Mouse (Mus musculus) regulatory T cell (primary cell): Measurements from ENCODE around the gene Ndufb8.

Experiments used
- in situ Hi-C: fragments of 300-600 bp; cut with MboI, MseI; formaldehyde crosslinking; loops from one replicate; pipeline ENCODE4 v1.15.1; 2025; ENCODE audit warnings: high pct_unique_total_duplicates

The Ndufb8 gene

DNA sequence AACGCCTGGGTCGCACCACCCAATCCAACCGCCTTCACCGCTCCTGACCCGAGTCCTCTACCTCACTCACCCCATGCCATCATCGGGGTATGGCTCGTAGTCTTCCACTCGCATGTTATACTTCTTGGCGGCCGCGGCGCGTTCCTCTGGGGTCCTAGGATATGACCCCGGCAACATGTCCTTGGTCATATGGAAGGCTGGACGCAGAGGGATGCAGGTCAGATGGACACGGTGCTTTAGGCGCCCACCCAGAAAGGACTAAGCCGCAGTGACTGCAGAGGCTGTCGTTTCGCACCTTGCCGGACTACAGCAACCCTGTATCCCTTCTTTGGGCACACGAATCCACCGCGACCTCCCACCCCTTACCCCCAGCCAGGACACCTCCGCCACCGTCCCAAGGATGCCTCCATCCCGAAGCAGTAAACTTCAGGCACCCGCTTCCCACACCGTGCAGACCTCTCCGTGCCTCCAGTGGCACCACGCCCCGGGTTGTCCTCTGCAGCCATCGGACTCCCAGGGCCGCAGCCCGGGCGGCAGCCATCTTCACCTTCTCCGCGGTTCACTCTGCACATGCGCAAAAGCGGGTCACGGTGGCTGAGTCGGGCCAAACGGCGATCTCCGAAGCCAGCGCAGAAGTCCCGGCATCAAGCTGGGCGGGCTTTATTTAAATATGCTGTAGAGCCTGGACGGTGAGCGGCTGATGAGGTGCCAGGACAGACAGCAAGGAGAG is at the start of gene Ndufb8:
TSS of gene Ndufb8 (minus strand) at position 580 of the 730 bp plus-strand sequence.
- in situ Hi-C loops, result no loop called here

DNA sequence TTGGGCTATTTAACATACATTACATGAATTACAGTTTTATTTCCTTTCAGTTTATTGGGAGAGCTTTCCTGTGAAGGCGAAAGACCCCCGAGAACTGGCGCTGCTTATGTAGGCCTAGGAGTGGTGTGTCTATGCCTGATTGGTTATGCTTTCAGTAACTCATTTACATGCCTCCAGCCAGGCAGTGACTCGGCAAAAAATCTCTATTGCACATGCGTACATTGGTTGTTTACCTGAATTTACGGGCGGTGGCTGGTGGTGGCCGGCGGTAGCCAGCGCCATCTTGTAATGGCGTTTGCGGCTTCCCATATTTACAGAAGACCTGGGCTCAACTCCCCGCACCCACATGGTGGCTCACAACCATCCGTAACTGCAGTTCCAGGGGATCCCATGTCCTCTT is 38.9 kb upstream of the Ndufb8 start:
- in situ Hi-C loops, result no loop called here

- in situ Hi-C loops, result no loop called here
Measured at GRCm38 (mm10) chr19:44591638-44592037, 36.4 kb upstream of the Ndufb8 start.

DNA sequence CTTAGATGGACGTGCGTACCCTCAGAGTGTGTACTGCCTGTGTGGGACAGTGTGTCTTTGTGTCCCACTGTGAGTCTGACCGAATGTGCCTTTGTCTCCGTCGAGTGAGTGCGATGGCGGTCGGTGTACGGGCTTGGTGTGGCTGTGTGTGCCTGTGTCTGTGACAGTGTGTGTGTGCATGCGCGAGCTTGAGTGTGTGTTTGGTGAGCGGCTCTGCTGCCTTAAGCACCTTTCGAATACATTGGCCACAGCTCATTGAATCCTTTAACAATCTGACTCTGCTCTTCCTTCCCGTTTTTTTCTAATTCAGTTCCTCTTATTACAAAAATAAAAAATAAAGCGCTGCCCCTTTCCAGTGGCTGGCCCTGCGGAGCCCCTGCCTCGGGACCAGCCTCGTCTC is 35.8 kb upstream of the Ndufb8 start:
- in situ Hi-C loops, result no loop called here

DNA sequence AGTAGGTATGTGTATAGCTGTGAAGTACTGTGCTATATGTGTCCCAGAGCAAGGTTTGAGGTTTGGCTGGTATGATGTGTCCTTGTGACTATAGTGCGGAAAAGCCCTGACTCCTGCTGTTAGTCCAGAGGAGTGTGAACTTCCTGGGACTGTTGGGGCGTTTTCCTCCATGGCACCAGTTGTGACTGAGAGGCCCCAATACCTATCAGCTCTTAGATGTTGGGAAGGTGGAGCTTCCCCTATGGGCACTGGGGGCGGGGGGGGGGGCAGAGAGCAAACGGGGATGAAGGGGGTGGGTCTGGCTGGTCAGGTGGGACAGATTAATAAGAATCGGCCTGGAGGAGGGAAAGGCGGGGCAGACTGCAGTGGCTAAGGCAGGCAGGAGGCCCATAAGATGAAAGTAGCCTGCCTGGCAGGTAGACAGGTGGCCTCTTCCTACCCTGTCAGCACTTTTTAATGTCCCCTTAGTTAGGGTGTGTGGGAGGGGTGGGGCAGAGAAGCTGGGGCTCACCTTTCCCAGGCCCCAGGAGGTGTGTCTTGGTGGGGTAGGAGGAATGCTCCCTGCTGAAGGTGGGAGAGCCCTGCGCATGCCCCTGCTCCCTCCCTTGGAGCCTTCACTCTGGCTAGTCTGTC is 34.5 kb upstream of the Ndufb8 start:
- in situ Hi-C loops, result loop anchor here (5.0 to 10.0 kb wide), 2 partner anchors 293 to 1155 kb away; no protein-coding TSS in a partner anchor

DNA sequence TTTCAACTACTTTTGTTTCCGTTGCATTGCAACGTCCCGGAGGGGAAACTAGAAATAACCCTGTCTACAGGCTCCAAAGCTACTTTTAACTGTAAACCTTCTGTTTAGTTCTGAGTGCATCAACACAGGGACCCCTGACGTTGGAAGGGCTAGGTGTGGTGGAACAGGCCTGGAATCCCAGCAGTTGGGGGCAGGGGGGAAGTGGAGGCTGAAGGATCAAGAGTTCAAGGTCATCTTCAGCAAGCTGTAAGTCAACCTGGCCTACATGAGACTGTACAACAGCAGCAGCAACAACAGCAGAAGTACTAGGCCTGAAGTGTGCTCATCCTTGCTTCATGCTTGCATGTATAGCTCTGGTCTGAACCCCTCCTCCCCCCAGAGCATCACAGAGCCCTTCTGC is 32.8 kb upstream of the Ndufb8 start:
- in situ Hi-C loops, result loop anchor here (5.0 to 10.0 kb wide), 2 partner anchors 294 to 1153 kb away; no protein-coding TSS in a partner anchor

DNA sequence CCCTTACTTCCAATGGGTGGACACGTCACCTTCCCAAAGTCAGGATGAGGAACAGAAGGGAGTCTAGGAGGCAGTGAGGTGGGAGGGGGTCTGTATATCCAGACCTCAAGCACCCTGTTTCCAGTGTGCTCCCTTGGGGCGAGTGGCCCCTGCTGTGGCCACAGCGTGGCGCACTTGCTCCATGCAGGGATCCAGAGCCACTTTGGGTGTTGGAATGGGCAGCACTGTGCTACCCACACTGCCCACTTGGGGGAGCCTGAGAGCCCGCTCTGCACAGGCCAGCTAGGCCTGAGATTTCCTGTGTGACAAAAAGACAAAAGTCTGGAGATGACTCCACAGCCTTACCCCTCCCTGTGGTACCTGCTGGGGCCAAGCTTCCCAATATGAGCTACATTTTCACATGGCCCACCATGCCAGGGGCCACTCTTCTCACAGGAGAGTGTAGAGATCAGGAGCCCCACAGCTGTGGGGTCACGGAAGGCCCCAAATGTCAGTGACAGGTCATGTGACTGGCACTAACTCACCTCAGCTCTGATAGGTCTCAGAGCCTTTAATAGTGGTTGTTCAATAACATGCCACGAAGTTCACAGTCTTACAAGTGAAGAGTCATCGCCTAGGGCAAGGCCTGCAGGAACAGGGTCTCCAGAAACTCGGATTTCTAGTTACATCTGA is 27.5 kb upstream of the Ndufb8 start:
- in situ Hi-C loops, result loop anchor here (10.0 kb wide), 1 partner anchor 1148 kb away; no protein-coding TSS in a partner anchor

DNA sequence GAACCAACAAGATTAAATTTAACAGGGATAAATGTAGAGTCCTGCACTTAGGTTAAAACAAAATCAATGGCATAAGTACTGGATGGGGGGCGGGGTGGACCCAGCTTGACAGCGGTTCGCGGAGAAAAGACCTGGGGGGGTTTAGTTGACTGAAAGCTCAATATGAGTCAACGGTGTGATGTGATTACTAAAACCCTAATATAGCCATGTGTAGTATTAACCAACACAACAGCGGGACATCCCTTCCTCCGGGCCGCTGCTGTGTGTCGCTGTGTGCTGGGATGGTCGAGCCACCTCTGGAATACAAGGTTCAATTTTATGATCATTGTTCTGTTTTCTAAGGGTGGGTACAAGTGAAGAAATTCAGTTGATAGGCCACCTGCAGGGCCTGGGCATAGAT is 26.9 kb upstream of the Ndufb8 start:
- in situ Hi-C loops, result loop anchor here (10.0 kb wide), 1 partner anchor 1147 kb away; no protein-coding TSS in a partner anchor

DNA sequence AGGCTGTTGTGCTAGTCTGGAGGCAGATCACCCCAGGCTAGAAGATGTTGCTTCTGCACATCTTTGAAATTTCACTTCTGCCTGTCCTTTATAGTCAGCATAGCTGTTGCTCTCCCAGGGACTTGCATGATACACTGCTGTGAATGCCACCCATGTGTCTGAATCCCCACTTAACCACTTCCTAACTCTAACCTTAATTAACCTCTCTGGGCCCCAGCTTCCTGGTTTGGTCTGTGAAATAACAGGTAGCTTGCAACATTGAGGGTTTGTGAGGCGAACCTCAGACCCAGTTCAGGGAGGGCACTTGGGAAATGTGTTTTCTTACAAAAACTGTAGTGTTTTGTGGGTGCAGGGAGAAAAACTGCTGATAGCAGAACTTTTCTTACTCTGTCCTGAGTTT is 22.8 kb upstream of the Ndufb8 start:
- in situ Hi-C loops, result no loop called here

- in situ Hi-C loops, result no loop called here
Measured at GRCm38 (mm10) chr19:44576275-44576674, 21.0 kb upstream of the Ndufb8 start.

GRCm38 (mm10) chr19:44567763-44568162 is 12.5 kb upstream of the Ndufb8 start:
- in situ Hi-C loops, result no loop called here

DNA sequence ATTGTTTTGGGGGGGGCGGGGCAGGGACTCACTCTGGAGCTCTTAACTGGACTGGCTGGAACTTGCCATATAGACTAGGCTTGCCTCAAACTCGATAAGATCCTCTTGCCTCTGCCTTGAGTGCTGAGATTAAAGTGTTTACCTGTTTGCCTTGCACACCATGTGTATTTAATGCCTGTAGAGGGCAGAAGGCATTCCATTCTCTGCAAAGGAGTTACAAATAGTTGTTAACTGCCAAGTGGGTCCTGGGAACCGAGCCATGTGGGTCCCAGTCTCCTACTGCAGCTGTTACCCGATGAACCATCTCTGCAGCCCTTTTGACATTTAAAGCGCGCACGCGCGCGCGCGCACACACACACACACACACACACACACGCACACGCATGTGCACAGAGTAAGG is 8.8 kb upstream of the Ndufb8 start:
- in situ Hi-C loops, result no loop called here

- in situ Hi-C loops, result no loop called here
Measured at GRCm38 (mm10) chr19:44562652-44563206, 7.5 kb upstream of the Ndufb8 start, which contains the start of gene Hif1an. Gene Hif1an, plus strand, starts transcription at chr19:44562850.

- in situ Hi-C loops, result no loop called here
Measured at GRCm38 (mm10) chr19:44554490-44554860, 765 bp downstream of the Ndufb8 start.

- in situ Hi-C loops, result no loop called here
Measured at GRCm38 (mm10) chr19:44553286-44553685, 2.0 kb downstream of the Ndufb8 start.

GRCm38 (mm10) chr19:44552731-44553130 is 2.5 kb downstream of the Ndufb8 start, which contains the start of gene Gm20538:
Gene Gm20538, minus strand, starts transcription at chr19:44552831.
- in situ Hi-C loops, result no loop called here

DNA sequence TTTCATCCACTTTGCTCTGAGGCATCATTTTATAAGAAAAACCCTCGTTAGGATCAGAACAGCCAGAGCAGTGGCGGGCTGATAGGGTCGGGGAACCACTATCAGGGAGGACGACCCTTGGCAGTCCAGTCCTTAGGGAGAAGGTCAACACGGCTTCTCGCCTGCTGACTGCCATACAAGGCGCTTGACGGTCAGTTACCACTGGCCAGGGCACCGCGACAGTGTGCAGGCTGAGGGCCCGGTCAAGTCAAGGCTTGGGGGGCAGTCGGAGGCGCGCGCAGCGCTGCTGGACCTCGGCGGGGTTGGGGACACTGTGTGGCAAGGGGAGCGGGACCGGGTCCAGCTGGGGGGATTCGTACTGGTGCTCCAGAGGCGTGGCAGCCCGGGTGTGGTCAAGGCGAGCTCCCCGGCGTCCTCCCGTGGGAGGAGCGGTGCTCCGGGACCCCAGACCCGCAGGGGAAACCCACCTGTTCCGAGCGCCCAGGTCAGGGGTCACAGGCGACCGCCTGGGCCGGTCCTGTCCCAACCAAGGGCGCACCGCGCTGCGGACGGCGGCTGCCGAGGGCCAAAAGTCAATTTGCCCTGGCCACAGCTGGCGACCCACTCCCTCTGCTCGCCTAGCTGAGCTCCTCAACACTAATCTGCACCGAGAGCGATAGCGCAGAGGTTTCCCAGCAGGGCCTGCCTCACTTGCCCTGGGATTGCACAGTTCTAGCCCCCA is 9.8 kb downstream of the Ndufb8 start, which contains the start of gene Sec31b:
TSS of gene Sec31b (minus strand) at position 544 of the 721 bp plus-strand sequence.
- in situ Hi-C loops, result no loop called here

DNA sequence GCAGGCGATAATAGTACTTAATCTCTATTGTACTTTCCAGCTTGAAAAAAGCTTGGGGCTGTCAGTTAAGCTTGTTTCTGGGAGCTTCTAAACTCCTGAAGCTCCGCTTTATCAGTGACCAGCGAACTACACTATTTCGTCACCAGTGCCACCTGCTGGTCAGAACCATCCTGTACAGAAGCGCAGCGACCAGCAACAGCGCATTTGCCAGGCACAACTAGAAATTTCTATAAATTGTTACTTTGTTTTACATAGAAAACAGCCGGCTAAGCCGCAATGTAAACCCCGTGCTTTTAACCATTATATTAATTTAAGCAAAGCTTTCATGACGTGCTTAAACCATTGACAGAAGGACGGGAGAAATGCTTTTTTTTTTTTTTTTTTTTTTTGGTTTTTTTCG is 10.5 kb downstream of the Ndufb8 start:
- in situ Hi-C loops, result loop anchor here (5.0 kb wide), 1 partner anchor 67 kb away; no protein-coding TSS in a partner anchor

DNA sequence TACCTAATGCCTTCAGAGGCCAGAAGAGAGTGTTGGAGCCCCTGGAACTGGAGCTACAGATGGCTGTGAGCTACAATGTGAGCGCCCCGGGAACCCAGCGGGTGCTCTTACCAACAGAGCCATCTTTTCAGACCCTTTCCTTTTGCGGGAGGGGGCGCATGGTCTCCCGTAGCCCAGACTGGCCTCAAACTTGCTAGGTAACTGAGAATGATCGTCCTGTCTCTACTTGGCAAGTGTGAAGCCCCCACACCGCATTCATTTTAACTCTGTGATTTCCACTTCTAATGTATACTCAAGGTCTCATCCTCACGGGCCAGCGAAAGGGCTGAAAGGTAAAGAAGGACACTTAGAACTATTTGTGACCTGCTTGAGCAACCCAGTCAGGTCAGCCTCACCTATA is 10.9 kb downstream of the Ndufb8 start:
- in situ Hi-C loops, result loop anchor here (5.0 kb wide), 1 partner anchor 67 kb away; no protein-coding TSS in a partner anchor

- in situ Hi-C loops, result loop anchor here (5.0 kb wide), 1 partner anchor 65 kb away; no protein-coding TSS in a partner anchor
Measured at GRCm38 (mm10) chr19:44542694-44543178, 12.5 kb downstream of the Ndufb8 start.

DNA sequence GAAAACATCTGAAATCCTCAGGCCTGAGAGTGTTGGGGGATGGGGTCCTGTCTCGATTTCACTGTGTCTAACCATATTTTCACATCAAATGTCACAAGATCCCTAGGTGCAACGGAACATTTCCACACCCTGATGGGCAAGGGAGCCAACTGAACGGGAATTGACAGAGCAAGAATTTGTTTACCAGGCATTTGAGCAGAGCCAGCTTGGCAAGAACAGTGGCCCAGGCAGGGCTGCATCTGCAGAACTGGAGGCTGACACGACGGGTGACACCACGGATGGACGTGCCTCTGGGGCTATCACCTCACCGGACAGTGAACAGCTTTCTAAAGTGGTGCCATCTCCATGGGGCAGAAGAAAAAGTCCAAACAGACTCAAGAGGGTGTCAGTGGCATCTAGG is 17.8 kb downstream of the Ndufb8 start:
- in situ Hi-C loops, result no loop called here
